Mouse (Mus musculus) lung, adult 2 months (tissue): ENCODE data around the gene Smurf2.

Experiments
- CTCF ChIP-seq: fragments of 200-500 bp; IDR thresholded peaks from 2 replicates; pipeline ENCODE4 v1.5.1; 2011; ENCODE audit warnings: mild to moderate bottlenecking, low read length, control low read depth; ENCODE audit not compliant: insufficient read depth
- POLR2A ChIP-seq: fragments of 200-500 bp; IDR thresholded peaks from 2 replicates; pipeline ENCODE4 v1.6.1; 2011; ENCODE audit warnings: low read depth, mild to moderate bottlenecking, control low read depth, low read length, borderline replicate concordance; ENCODE audit errors: extremely low read depth

DNA sequence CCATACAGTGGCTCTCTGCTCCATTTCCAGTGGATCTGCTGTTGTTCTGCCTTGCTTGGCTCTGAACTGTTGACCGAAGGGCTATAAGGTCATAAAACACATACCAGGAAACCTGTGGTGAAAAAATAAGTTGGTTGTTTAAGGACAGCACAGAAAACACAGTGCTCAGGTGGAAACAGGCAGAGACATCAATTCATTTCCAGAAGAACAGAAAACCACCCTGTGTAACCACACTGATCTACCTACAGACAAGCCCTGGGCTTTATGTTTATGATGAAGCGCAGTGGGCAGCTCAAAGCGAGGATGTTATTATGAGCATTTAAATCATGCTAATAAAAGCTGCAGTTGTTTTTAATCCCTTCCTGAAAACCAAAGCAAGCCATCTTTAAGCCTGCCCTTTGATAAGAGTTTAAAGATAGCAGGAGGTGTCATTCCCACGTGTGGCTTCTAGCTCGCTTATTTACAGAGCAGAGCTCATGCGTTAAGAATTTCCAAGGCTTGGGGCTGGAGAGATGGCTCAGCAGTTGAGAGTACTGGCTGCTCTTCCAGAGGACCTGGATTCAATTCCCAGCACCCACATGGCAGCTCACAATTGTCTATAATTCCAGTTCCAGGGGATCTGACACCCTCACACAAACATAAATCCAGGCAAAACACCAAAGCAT lies 38.0 kb upstream of the Smurf2 start:
- TF ChIP-seq CTCF (no peak), POLR2A (no peak)
